In genomic region chr15:83978865-83979264, GRCm38 (mm10) we compare ENCODE assay signal across 16 mouse cellular contexts.
"Had no signal": no experiment of that assay in that cellular context is flagged by ENCODE, and none has a peak within 500 bp of the region (broad histone marks: within the 10 kb centered on the region; RNA-seq: fewer than 3 reads in every experiment).

No protein-coding gene starts in this region.

- H3K4me3 ChIP-seq: layer of hippocampus, adult 2 months; liver, embryonic 13.5 days; stomach, embryonic 15.5 days had no signal

- H3K9me3 ChIP-seq: liver, embryonic 13.5 days; stomach, embryonic 15.5 days had no signal

- DNase-seq: kidney, adult 9 months; kidney, postnatal 14 days; kidney, postnatal 4 days; layer of hippocampus, adult 9-11 months; liver, embryonic 13.5 days; lung, adult 2 months; lung, postnatal 14 days; lung, postnatal 4 days; midbrain, embryonic 14.5 days; right cerebral cortex, adult 18-20 months; right cerebral cortex, postnatal 14 days; spleen, adult 18-20 months; thymus, postnatal 25 days had no signal

- H3K27ac ChIP-seq: layer of hippocampus, adult 2 months; liver, embryonic 13.5 days; stomach, embryonic 15.5 days had no signal

- H3K9ac ChIP-seq: liver, embryonic 13.5 days; stomach, embryonic 15.5 days had no signal

- H3K36me3 ChIP-seq: liver, embryonic 13.5 days; stomach, embryonic 15.5 days had no signal

- H3K4me1 ChIP-seq: liver, embryonic 13.5 days; stomach, embryonic 15.5 days had no signal

- H3K27me3 ChIP-seq: liver, embryonic 13.5 days; stomach, embryonic 15.5 days had no signal

- H3K4me2 ChIP-seq: liver, embryonic 13.5 days; midbrain, embryonic 11.5 days; stomach, embryonic 15.5 days had no signal
